ENCODE assay signal across 8 mouse cellular contexts in the genomic region with DNA sequence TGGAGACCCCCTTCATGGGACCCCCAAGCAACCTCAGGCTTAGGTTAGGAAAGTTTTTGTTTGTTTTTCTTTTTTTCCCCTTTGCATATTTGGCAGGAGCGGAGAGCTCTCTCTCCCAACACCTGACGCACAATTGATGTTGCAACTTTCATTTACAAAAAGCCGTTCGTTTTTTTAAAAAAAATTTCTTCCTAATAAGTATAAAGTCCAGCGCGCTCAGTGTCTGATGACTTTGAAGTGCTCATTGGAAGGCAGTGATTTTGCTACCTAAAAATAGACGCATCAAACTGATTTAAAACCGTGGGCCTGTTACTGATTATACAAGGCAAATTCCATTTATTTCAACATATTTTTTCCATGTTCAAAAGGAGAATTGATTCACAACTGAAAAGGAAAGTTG. TPM values are rescaled to one million over a fixed set of nuclear protein-coding genes. Genes with fewer than 3 reads are reported as not detected.
DNase-seq lines count a peak whose midpoint lies in the region; ATAC-seq and TF ChIP-seq lines count a peak whose summit lies in the region.

No protein-coding gene starts in this region.

- intact Hi-C loops in gastrocnemius, postnatal 36 days (cut with DNase I), result loop anchor here (2.0 kb wide), 1 partner anchor 22 kb away; no protein-coding TSS in a partner anchor

- no peaks in the 10 kb centered on the region for H3K9me3 ChIP-seq in embryonic facial prominence, embryonic 13.5 days

- peak overlapping the region; percentile 92; the same call in 1 of the 2 replicates for H3K27ac ChIP-seq in embryonic facial prominence, embryonic 13.5 days

- H3K9ac ChIP-seq in embryonic facial prominence, embryonic 13.5 days, result peak overlapping the region; percentile 80

- H3K4me1 ChIP-seq in embryonic facial prominence, embryonic 13.5 days, result peaks cover 3% of the 10 kb centered on the region

- ATAC-seq in embryonic facial prominence, embryonic 13.5 days (ENCODE audit: insufficient number of reproducible peaks, insufficient read depth, low FRiP score, low TSS enrichment, low read depth), result no peak
- ATAC-seq in megakaryocyte-erythroid progenitor cell, adult 5-6 weeks (replicated peaks; ENCODE audit: low FRiP score, low TSS enrichment, poor library complexity, severe bottlenecking), result no peak

- H3K27me3 ChIP-seq in embryonic facial prominence, embryonic 13.5 days, result no peaks in the 10 kb centered on the region
- no peaks in the 10 kb centered on the region for H3K27me3 ChIP-seq in myocyte (ENCODE audit: control insufficient read depth, insufficient read depth, insufficient read length)

- H3K79me2 ChIP-seq in myocyte (ENCODE audit: control insufficient read depth, insufficient read depth), result peaks cover 41% of the 10 kb centered on the region

- H3K4me2 ChIP-seq in embryonic facial prominence, embryonic 13.5 days, result peak overlapping the region; percentile 92
- peak overlapping the region; percentile 100 for H3K4me2 ChIP-seq in myocyte (ENCODE audit: low read depth)

- TF ChIP-seq POLR2A in myocyte (IDR thresholded peaks at IDR 0.05; ENCODE audit: insufficient read length, low read depth), result no peak

- H3ac ChIP-seq in myocyte (ENCODE audit: control insufficient read depth, insufficient read length), result peak overlapping the region; percentile 67

- DNase-seq in kidney, adult 9 months, result peak; percentile 74
- DNase-seq in kidney, postnatal 14 days, result no peak
- peak; percentile 24 to 51 for DNase-seq in kidney, postnatal 36 days
- no peak for DNase-seq in spleen, adult 12 weeks (ENCODE audit: low spot score)
- DNase-seq in gastrocnemius, postnatal 36 days, result no peak

- 4% methylated on average over 8 of the region's 8 CpGs for WGBS in embryonic facial prominence, embryonic 13.5 days

- peak overlapping the region; percentile 69 for H3K4me3 ChIP-seq in embryonic facial prominence, embryonic 13.5 days
- H3K4me3 ChIP-seq in myocyte, result peak overlapping the region; percentile 94

- no peaks in the 10 kb centered on the region for H3K36me3 ChIP-seq in embryonic facial prominence, embryonic 13.5 days
- no peaks in the 10 kb centered on the region for H3K36me3 ChIP-seq in myocyte (ENCODE audit: control insufficient read depth, insufficient read depth)

TF ChIP-seq in myocyte, 11 proteins besides CTCF, POLR2A, EP300 and RAD21:
- no peak for TF ChIP-seq MYOD1 (IDR thresholded peaks at IDR 0.05; ENCODE audit: control insufficient read depth in 1 of 3, insufficient read length in 2 of 3, low read depth in 2 of 3)
- no peak for TF ChIP-seq USF1 (IDR thresholded peaks at IDR 0.05; ENCODE audit: low read depth)
- TF ChIP-seq E2F4 (IDR thresholded peaks at IDR 0.05; ENCODE audit: insufficient read depth), result no peak
- no peak for TF ChIP-seq TCF12 (IDR thresholded peaks at IDR 0.05; ENCODE audit: insufficient read depth, poor library complexity, severe bottlenecking)
- TF ChIP-seq REST (IDR thresholded peaks at IDR 0.05; ENCODE audit: insufficient read depth, insufficient read length), result no peak
- no peak for TF ChIP-seq MYOG (IDR thresholded peaks at IDR 0.05; ENCODE audit: control insufficient read depth in 1 of 3, insufficient read depth in 1 of 3, insufficient read length in 2 of 3, low read depth in 2 of 3)
- TF ChIP-seq CEBPB (IDR thresholded peaks at IDR 0.05; ENCODE audit: insufficient read depth, poor library complexity, severe bottlenecking), result no peak
- TF ChIP-seq TCF3 (IDR thresholded peaks at IDR 0.05; ENCODE audit: insufficient read length, low read depth), result no peak
- TF ChIP-seq SRF (IDR thresholded peaks at IDR 0.05; ENCODE audit: control insufficient read depth, insufficient read length, low read depth), result no peak
- TF ChIP-seq MAX (IDR thresholded peaks at IDR 0.05; ENCODE audit: low read depth), result no peak
- TF ChIP-seq POLR2AphosphoS2 (IDR thresholded peaks at IDR 0.05; ENCODE audit: insufficient read length, low read depth), result no peak

RNA-seq across cellular contexts. Expression of a gene that starts 0.8 kb away (rescaled TPM):
- polyA plus RNA-seq in embryonic facial prominence, embryonic 13.5 days (2015; fragmentation: Nextera tagmentation; extraction: Ambion mirVana), result 162 and 168 TPM in 2 replicates
- 37.2 TPM for polyA plus RNA-seq in myocyte (2012; fragmentation: generic; extraction: Trizol)
- total RNA-seq in megakaryocyte-erythroid progenitor cell, adult 5-6 weeks (2014; fragmentation: Nextera tagmentation), result 122 and 138 TPM in 2 replicates
- total RNA-seq in megakaryocyte-erythroid progenitor cell, adult 5-6 weeks (2017), result 168 and 190 TPM in 2 replicates
- total RNA-seq in gastrocnemius, postnatal 36 days (2021), result 100 to 1,000 TPM in 1 of 2 experiments, 10 to 100 TPM in 1; 94.0 to 111 TPM

RNA-seq across cellular contexts. Expression of a gene that starts 0.8 kb away (rescaled TPM):
- 69.4 and 81.7 TPM in 2 replicates for polyA plus RNA-seq in embryonic facial prominence, embryonic 13.5 days (2015; fragmentation: Nextera tagmentation; extraction: Ambion mirVana)
- 15.1 TPM for polyA plus RNA-seq in myocyte (2012; fragmentation: generic; extraction: Trizol)
- 35.0 and 45.5 TPM in 2 replicates for total RNA-seq in megakaryocyte-erythroid progenitor cell, adult 5-6 weeks (2014; fragmentation: Nextera tagmentation)
- total RNA-seq in megakaryocyte-erythroid progenitor cell, adult 5-6 weeks (2017), result 35.5 and 47.5 TPM in 2 replicates
- 10 to 100 TPM; 34.7 to 35.6 TPM for total RNA-seq in gastrocnemius, postnatal 36 days (2021)

Comparison
In these comparisons a context has a peak if more than half of its experiments do, and no peak if none do; other contexts are left out.
1. DNase-seq: peak in kidney, adult 9 months (single experiment) and kidney, postnatal 36 days (2 of 2); none in kidney, postnatal 14 days (single experiment), spleen, adult 12 weeks (single experiment) and gastrocnemius, postnatal 36 days (0 of 2).